Mouse (Mus musculus) embryo, embryonic 10.5 days (tissue): Measurements from ENCODE around the gene Eif4b.
A peak's percentile ranks its signal among the peaks of the same experiment; 100 is the strongest.

Experiments
- DNase-seq: peaks from one replicate; pipeline ENCODE4 v3.0.0-alpha.2; 2015; ENCODE audit warnings: low spot score

The Eif4b gene

DNA sequence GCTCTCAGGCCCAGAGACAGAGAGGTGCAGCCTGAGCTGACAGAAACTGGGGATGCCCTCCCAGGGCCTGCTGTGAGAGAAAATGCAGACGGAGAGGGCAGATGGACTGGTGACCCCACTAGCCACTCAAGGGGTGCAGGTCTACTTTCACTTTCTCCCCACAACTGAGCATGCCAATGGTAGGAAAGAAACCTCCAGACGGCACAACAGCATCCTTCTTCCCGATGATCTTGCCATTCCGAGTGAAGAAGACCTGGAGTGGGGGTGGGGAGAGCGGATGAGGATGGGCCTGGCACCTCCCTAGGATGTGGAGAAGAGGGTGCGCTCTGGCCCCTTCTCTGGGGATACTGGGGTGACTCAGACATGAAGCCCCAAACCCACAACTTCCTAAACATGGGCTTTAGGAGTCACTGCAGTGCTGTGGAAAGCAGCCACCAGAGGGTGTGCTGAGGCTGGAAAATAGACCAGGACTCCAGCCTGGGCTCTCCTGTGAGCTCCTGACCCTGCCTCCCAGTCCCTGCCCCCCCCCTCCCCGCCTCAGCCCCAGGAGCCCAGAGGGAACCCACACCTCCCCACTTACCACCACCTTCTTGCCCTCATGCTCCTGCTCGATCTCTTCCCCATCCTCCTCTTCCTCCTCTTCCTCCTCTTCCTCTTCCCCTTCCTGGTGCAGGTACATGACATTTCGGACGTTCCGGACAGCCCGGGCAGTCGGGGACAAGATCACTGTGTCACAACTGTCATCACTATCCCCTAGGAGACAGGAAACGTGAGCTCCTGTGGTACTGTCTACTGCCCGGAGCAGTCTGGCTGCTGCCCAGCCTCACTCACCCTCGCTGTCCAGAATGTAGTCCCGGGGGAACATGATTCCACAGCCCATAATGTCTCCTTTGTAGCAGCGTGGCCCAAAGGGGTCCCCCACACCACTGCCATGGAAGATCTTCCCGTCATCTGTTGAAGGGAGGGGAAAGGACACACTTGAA, 44.2 kb downstream of the Eif4b start:
- no peak for DNase-seq

DNA sequence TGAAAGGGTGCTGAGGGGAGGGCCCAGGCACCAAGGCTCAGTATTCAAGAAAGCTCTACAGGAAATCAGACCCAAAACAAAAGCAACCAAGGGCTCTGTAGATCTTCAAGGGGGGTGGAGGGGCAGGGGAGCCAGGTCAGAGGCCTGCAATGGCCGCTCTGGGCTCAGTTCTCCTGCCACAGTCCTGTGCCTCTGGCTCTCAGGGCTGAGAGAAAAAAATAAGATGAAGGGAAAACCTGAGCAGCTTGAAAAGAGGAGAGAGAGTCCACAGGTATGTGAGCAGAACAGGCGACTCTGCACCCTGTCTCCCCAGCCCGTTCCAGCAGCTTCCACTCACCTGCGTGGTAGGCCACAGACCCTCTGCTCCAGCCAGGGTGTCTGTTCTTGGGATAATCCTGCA, 45.0 kb downstream of the Eif4b start:
- DNase-seq = no peak

GRCm38 (mm10) chr15:102119121-102119830, 45.7 kb downstream of the Eif4b start:
- no peak for DNase-seq

GRCm38 (mm10) chr15:102119831-102120170, 46.2 kb downstream of the Eif4b start:
- DNase-seq = no peak

DNA sequence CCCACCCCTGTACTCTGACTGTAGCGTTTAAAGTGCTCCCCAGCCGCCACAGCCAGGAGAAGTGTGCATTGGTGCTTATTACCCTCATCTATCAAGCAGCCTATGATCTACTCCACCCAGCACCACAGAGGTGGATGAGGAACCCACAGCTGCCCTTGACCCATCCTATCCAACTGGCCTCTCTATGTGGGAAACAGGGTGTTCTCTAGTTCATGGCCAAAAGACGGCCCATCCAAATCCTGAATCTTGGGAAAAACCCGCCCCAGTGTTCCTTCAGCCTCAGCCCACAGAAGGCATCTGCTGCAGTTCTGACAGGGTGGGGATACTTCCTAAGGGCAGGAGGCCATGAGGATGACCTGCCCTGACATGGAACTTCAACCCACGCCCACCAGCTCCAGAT, 47.0 kb downstream of the Eif4b start:
- no peak for DNase-seq

DNA sequence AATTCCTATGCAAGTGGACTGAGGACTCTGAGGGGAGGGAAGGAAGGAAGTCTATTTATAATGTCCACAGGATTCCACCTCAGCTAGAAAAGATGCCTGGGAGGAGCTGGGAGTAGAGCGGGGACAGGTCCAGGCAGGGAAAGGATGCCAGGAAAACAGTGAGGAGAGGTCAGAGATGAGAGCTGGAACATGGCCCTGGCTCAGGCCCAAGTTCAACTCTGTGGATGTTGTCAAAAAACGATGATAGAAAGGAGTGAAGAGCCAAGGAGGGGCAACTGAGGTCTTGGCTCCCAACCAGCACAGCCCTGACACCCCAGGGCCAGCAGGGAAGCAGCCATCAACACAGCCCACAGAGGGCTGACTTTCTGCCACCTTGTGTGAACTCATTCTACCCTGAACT, 52.7 kb downstream of the Eif4b start:
- no peak for DNase-seq

GRCm38 (mm10) chr15:102133314-102133713, 59.7 kb downstream of the Eif4b start:
- DNase-seq = no peak

- no peak for DNase-seq
These were observed 61.1 kb downstream of the Eif4b start for GRCm38 (mm10) chr15:102134709-102135108.

- no peak for DNase-seq
These were observed 62.1 kb downstream of the Eif4b start for GRCm38 (mm10) chr15:102135522-102136128.

DNA sequence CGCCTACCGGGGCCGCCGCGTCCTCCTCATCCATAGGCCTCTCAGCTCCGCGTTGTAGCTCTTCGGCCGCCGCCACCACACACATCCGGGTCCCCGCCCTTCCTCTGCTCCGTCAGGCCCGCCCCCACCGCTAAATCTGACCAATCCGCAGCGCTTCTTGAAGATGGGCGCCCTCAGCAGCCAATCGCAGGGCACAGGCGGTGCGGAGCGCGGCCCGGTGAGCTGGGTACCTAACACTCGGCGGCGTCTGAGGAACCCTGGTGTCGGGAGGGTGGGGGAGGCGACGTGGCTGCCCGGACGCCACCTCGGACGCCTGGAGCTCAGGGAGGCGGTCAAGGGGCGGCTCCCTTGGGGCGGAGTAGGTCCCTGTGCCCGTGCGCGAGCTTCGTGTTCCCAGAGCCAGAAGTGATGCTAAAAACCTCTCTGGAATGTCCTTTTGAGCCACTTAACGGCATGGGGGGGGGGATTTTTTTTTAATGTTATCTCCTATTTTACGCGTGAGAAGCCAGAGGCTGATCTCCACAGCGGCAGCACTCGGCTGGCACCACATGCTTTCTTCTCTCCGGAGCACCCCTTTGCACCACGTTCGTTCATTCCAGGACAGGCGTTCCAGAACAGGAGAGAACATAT, 62.7 kb downstream of the Eif4b start, which contains the start of gene Spryd3:
TSS of gene Spryd3 (minus strand) at position 106 of the 630 bp plus-strand sequence.
- peak; percentile 98 for DNase-seq

DNA sequence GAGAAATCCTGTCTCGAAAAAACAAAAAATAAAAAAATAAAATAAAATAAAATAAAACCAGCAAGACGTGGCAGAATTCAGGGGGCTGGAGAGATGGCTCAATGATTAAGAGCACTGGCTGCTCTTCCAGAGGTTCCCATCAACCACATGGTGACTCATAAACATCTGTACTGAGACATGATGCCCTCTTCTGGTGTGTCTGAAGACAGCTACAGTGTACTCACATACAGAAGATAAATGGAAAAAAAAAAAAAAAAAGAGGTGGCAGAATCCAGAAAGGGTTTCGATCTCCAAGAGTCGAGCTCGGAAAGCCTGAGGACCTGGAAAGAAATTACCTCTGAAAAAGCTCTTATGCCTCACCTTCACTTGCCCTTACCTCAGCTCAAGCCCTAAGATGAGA, 67.5 kb downstream of the Eif4b start:
- DNase-seq = no peak

GRCm38 (mm10) chr15:102142914-102143912, 69.6 kb downstream of the Eif4b start:
- no peak for DNase-seq

- DNase-seq = no peak
These were observed 70.7 kb downstream of the Eif4b start, which contains the start of gene Igfbp6 for GRCm38 (mm10) chr15:102144274-102144711. Gene Igfbp6, plus strand, starts transcription at chr15:102144362.

DNA sequence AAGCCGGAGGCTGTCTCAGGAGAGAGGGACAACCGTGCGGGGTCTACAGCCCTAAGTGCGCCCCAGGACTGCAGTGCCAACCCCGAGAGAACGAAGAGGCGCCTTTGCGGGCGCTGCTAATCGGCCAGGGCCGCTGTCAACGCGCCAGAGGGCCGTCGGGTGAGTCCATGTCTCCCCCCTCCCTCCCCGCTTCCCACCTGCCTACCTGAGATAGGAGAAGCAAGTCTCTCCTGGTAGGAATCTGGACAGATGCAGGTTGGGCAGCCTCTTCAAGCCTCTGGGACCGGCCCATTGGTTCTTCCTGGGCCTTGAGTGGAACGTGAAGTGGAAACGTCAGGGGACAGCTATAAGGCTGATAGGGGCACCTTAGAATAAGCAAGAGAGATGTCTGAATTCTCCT, 71.2 kb downstream of the Eif4b start:
- no peak for DNase-seq

GRCm38 (mm10) chr15:102145330-102145729, 71.8 kb downstream of the Eif4b start:
- DNase-seq = no peak

DNA sequence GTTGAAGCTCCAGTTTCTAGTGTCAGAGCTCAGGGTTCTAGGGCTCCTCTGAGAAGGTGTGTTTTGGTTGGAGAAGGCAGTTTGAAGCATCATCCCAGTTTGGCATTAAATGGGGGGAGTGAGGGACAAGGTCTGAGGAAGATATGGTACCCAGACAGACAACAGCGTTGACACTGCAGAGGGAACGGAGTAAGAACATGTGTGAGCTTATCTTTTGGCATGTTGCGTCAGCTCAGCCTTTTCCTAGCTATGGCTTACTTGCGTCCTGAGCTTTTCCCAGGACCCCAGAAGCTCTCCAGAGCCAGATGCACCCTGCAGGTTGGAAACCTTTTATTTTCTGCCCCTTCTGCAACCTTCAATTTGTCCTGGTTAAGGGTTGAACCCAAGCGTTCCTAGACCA, 72.5 kb downstream of the Eif4b start:
- no peak for DNase-seq
